Mouse (Mus musculus): ENCODE measurements at regions not wholly inside any gene's neighbourhood (a gene's known extent, or its start where the extent isn't known, plus 50 kb on each side); places are given as distances from the start of the nearest gene placed in this dataset.

GRCm38 (mm10) chr6:41187966-41188365, 114.1 kb upstream of the Try4 start:
- Histone ChIP-seq H3K36me3 (ENCODE audit: control insufficient read depth in 1 of 2, insufficient read depth in 2 of 2, low read length in 2 of 2) (no peaks in the 10 kb centered on the region), H3K4me1 (ENCODE audit: control insufficient read depth in 1 of 2, insufficient read depth in 2 of 2, low read length in 2 of 2) (no peaks in the 10 kb centered on the region), H3K27me3 (ENCODE audit: control insufficient read depth in 1 of 2, insufficient read depth in 2 of 2, low read length in 2 of 2) (no peaks in the 10 kb centered on the region), H3K9me3 (replicated peaks; ENCODE audit: insufficient read depth, low read length) (no peaks in the 10 kb centered on the region), H3K9ac (ENCODE audit: control insufficient read depth, low read depth, low read length, poor library complexity, severe bottlenecking) (no peak overlapping the region), H3K27ac (ENCODE audit: control insufficient read depth, low read depth, low read length) (no peak overlapping the region), H3K79me2 (ENCODE audit: control insufficient read depth, insufficient read depth, low read length, poor library complexity) (no peaks in the 10 kb centered on the region), H3K4me3 (ENCODE audit: control insufficient read depth in 1 of 2, insufficient read depth in 1 of 2, low read depth in 2 of 2, low read length in 2 of 2) (no peak overlapping the region)
- no peak for DNase-seq (ENCODE audit: low read depth, low spot score)
- TF ChIP-seq NELFE (IDR thresholded peaks at IDR 0.05; ENCODE audit: low read depth, low read length): no peak

- no peak overlapping the region for H3K9ac ChIP-seq (ENCODE audit: control insufficient read depth, low read depth, low read length, poor library complexity, severe bottlenecking)
- no peaks in the 10 kb centered on the region for H3K79me2 ChIP-seq (ENCODE audit: control insufficient read depth, insufficient read depth, low read length, poor library complexity)
- no peak overlapping the region for H3K27ac ChIP-seq (ENCODE audit: control insufficient read depth, low read depth, low read length)
- no peaks in the 10 kb centered on the region for H3K9me3 ChIP-seq (replicated peaks; ENCODE audit: insufficient read depth, low read length)
- no peak overlapping the region for H3K4me3 ChIP-seq (ENCODE audit: control insufficient read depth in 1 of 2, insufficient read depth in 1 of 2, low read depth in 2 of 2, low read length in 2 of 2)
- H3K36me3 ChIP-seq (ENCODE audit: control insufficient read depth in 1 of 2, insufficient read depth in 2 of 2, low read length in 2 of 2): no peaks in the 10 kb centered on the region
- H3K27me3 ChIP-seq (ENCODE audit: control insufficient read depth in 1 of 2, insufficient read depth in 2 of 2, low read length in 2 of 2): no peaks in the 10 kb centered on the region
- no peak for DNase-seq (ENCODE audit: low read depth, low spot score)
- H3K4me1 ChIP-seq (ENCODE audit: control insufficient read depth in 1 of 2, insufficient read depth in 2 of 2, low read length in 2 of 2): no peaks in the 10 kb centered on the region
- TF ChIP-seq NRF1 (IDR thresholded peaks at IDR 0.05; ENCODE audit: insufficient read depth, low read depth, low read length, poor library complexity, severe bottlenecking) (no peak), ZC3H11A (IDR thresholded peaks at IDR 0.05; ENCODE audit: low read depth, low read length) (no peak), ZMIZ1 (IDR thresholded peaks at IDR 0.05; ENCODE audit: low read depth, low read length) (no peak), CTCF (IDR thresholded peaks at IDR 0.05 in 2 of 3, conservative IDR thresholded peaks at IDR 0.05 in 1 of 3; ENCODE audit: control insufficient read depth in 1 of 3, insufficient read depth in 1 of 3, low read depth in 2 of 3, low read length in 3 of 3, poor library complexity in 1 of 3, severe bottlenecking in 1 of 3) (no peak), USF1 (IDR thresholded peaks at IDR 0.05; ENCODE audit: low read depth, low read length) (no peak), POLR2A (IDR thresholded peaks at IDR 0.05; ENCODE audit: control insufficient read depth in 1 of 2, insufficient read depth in 1 of 2, low read depth in 1 of 2, low read length in 2 of 2, poor library complexity in 1 of 2) (no peak), MEF2A (IDR thresholded peaks at IDR 0.05; ENCODE audit: extremely low read depth, insufficient replicate concordance, low read depth, low read length, poor library complexity, severe bottlenecking) (no peak), EP300 (IDR thresholded peaks at IDR 0.05; ENCODE audit: low read depth in 1 of 2, low read length in 2 of 2) (no peak), NELFE (IDR thresholded peaks at IDR 0.05; ENCODE audit: low read depth, low read length) (no peak), ETS1 (IDR thresholded peaks at IDR 0.05; ENCODE audit: low read depth, low read length) (no peak), ZNF384 (IDR thresholded peaks at IDR 0.05; ENCODE audit: low read depth, low read length) (no peak), HCFC1 (IDR thresholded peaks at IDR 0.05; ENCODE audit: low read depth, low read length) (no peak), POLR2AphosphoS5 (IDR thresholded peaks at IDR 0.05; ENCODE audit: borderline replicate concordance, low read depth, low read length) (no peak), GABPA (IDR thresholded peaks at IDR 0.05; ENCODE audit: low read depth, low read length) (no peak), TBP (IDR thresholded peaks at IDR 0.05; ENCODE audit: low read depth, low read length) (no peak), MYB (IDR thresholded peaks at IDR 0.05; ENCODE audit: low read depth, low read length) (no peak), USF2 (IDR thresholded peaks at IDR 0.05; ENCODE audit: borderline replicate concordance in 1 of 2, insufficient read depth in 1 of 2, low read depth in 1 of 2, low read length in 2 of 2) (no peak), SMC3 (IDR thresholded peaks at IDR 0.05; ENCODE audit: low read depth, low read length) (no peak)
Measured at GRCm38 (mm10) chr6:41178896-41179295, 123.2 kb upstream of the Try4 start.
